Mouse (Mus musculus): ENCODE measurements around the gene Wnt2b. TPM values are rescaled to one million over a fixed set of nuclear protein-coding genes. Genes with fewer than 3 reads are reported as not detected.

Gene Wnt2b
- 10 to 100 TPM; 16.0 to 16.5 TPM for total RNA-seq (2021)
- long read RNA-seq, experiment 1, partial matches to known transcripts = 0 of 1 reads
- long read RNA-seq, experiment 1, other reads (novel, unspliced or antisense) = 1 of 1 reads
- long read RNA-seq, experiment 2 = 0 reads

- DNase-seq = peak; percentile 45 to 55
Observed at GRCm38 (mm10) chr3:104961066-104962059, at the start of gene Wnt2b. Gene Wnt2b, minus strand, starts transcription at chr3:104961921.

DNA sequence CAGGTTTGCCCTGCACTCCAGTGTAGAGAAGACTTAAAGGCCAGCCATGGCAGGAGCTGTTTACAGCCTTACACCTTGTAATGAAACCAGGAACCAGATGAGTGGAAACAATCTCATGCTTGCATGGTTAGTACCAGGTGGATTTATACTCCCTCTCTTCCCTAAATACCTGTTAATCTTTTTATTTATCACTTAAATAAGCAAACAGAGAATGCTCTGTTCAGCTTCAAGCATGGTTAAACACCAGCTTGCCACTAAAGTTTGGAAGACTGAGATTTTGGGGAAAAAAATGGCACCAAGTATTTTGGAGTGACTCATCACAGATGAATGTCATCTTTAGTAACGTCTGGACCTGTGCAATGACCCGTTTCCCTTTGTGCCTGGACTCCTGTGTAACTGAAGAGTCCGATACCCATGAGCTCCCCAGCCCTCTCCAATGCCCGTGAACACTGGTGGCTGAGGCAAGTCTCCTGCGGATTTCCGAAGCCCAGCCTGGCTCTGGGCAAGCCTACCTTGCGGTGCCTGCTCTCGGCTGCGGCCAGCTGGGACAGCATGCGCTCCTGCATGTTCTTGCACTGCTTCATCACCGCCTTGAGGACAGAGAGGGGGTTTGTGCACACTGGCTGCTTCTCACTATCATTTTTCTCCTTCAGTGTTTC is 49.1 kb upstream of the Wnt2b start:
- no peak for DNase-seq

- DNase-seq = no peak
Observed at GRCm38 (mm10) chr3:105008070-105008469, 46.3 kb upstream of the Wnt2b start.

- DNase-seq = no peak
Observed at GRCm38 (mm10) chr3:105006101-105006500, 44.4 kb upstream of the Wnt2b start.

GRCm38 (mm10) chr3:105005561-105006065 is 43.9 kb upstream of the Wnt2b start:
- no peak for DNase-seq

DNA sequence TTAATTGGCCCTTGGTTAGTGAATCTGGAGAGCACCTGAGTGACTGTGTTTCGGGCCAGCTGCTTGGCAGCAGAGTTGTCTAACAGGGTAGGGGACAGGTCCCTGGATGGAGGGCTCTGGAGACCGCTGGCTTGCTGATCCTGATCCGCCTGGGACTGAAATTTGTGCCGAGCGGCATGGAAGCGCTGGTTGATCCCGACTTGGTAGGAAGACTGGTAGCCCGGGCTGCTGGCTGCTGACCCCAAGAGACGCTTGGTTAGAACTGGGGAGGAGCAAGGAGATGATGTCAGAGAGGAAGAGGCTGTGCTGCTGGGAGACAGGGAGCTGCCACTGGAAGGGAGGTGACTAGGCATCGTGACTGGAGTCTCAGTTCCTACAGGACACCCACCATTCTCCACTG is 43.3 kb upstream of the Wnt2b start:
- no peak for DNase-seq

GRCm38 (mm10) chr3:105003960-105004463 is 42.3 kb upstream of the Wnt2b start:
- DNase-seq = no peak

DNA sequence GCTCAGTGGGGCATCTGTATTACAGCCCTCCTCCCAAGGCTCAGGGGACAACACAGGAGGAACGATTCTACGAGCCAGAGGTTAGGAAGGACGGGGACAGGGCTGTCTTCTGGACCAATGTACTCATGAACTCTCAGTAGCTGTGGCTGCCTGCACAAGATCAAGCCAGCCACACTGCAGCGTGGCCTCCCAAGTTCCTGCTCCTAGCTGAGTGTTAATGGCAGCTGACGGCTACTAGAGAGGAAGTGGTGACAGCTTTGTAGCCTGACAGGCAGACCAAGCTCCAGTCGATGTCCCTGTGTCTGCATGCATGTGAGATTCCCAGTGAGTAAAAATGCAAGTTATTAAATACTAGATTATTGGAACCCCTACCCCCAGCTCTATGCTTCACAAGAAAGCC is 39.7 kb upstream of the Wnt2b start:
- DNase-seq = no peak

DNA sequence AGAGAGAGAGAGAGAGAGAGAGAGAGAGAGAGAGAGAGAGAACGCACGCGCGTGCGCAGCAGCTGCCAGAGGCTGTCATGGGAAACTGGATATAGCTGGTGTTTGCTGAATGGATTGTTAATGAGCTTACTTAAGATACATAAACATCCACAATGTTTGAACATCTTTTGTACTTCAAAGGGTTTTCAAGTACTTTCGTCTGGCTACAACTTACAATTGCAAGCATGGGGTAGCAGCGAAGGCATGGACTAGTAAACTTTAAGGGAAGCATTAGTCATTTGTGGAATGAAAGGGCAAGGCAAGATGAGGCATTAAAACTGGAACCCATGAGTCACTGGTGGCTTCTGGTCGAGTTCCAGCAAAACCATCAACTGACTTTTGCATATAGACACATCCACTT is 38.8 kb upstream of the Wnt2b start:
- peak; percentile 74 to 77 for DNase-seq

GRCm38 (mm10) chr3:104997563-104997962 is 35.8 kb upstream of the Wnt2b start:
- DNase-seq = no peak

- no peak for DNase-seq
Observed at GRCm38 (mm10) chr3:104995707-104996106, 34.0 kb upstream of the Wnt2b start.

DNA sequence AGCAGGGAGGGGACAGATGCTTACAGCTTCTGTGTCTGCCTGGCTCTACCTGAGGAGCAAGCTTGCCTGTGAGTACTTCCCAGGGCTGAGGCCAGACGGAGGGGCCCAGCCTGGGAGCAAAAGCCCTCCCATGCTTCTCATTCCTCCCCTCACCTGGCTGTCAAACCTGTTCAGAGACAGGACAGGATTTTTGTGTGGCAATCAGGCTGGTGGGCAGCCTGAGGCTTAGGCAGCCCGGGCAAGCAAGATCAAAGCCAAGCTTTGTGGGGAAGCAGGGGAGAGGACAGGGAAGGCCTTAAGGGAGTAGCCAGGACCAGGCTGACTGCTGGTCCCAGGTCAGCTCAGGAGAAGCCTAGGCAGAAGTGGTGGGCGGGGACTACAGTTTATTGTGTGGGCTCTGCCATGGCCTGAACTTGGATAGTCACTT is 32.7 kb upstream of the Wnt2b start:
- DNase-seq = no peak

GRCm38 (mm10) chr3:104993800-104994199 is 32.1 kb upstream of the Wnt2b start:
- peak; percentile 53 to 66 for DNase-seq

- DNase-seq = peak; percentile 95
Observed at GRCm38 (mm10) chr3:104992709-104993388, 31.1 kb upstream of the Wnt2b start.

DNA sequence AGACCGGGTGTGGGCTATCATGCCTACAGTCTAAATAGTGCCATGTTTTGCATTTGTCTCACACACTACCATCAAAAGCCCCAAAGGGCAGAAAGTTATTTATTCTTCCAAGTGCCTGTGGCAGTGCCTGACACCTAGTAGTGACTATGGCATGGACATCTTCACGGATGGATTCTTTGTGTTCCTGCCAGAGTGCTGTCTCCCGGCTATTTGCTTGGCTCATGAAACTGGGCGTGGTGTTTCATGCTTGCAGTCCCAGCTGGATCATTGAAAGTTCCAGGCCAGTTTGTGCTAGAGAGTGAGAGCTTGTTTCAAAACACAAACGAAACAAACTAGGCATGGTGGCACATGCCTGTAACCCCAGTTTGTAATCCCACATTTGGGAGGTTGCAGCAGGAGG is 30.0 kb upstream of the Wnt2b start:
- no peak for DNase-seq

- DNase-seq = no peak
Observed at GRCm38 (mm10) chr3:104987884-104988283, 26.2 kb upstream of the Wnt2b start.

DNA sequence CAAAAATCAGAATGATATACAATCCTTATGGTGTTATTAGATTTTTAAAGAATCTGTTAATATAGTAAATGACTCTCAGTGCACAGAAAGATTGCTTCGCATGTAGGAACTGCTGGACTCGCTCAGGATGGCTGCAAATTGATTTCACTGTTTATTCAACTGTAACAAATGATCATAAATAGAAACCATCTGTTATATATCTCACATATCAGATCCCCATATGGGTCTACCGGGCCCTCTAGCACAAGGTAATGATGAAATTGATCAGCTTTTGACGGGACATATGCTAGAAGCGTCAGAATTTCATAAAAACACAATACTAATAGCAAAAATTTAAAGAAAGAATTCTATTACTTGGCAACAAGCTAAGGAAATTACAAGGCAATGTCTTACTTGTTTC is 18.0 kb upstream of the Wnt2b start:
- no peak for DNase-seq

DNA sequence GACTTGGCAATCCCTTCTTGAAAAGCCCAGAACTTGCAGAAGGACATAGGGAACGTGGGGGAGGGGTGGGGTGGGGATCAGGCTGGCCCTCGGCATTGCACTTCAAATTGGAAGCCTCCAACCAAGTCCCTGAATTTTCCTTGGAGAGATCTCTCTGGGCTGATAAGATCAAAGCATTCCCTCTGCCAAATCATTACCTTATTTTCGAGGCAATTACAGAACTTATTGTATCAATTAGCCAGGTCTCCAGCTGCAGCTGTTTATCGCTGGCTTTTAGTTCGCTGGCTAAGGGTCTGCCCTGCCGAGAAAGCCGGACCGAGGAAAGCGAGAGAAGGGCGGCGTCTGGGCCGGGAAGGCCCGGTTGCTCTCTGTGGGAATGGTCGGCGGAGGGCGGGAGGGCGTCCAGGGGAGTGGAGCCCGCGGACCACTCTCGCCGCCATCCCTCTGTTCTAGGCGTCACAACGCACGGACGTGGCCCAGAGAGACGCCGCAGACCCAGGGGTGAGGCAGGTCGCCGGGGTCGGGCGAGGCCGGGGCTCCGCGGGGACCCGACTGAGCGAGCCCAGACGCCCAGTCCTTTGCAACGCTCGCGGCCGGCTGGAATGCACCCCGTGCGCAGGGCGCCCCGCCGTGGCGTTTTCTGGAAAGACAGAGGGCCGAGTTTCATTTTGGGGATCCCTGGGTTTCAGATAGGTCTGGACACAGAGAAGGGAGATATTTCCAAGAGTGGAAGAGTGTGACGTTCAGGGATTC is 6.0 kb upstream of the Wnt2b start:
- DNase-seq = peak; percentile 91 to 94

GRCm38 (mm10) chr3:104965991-104966554 is 4.4 kb upstream of the Wnt2b start:
- no peak for DNase-seq

DNA sequence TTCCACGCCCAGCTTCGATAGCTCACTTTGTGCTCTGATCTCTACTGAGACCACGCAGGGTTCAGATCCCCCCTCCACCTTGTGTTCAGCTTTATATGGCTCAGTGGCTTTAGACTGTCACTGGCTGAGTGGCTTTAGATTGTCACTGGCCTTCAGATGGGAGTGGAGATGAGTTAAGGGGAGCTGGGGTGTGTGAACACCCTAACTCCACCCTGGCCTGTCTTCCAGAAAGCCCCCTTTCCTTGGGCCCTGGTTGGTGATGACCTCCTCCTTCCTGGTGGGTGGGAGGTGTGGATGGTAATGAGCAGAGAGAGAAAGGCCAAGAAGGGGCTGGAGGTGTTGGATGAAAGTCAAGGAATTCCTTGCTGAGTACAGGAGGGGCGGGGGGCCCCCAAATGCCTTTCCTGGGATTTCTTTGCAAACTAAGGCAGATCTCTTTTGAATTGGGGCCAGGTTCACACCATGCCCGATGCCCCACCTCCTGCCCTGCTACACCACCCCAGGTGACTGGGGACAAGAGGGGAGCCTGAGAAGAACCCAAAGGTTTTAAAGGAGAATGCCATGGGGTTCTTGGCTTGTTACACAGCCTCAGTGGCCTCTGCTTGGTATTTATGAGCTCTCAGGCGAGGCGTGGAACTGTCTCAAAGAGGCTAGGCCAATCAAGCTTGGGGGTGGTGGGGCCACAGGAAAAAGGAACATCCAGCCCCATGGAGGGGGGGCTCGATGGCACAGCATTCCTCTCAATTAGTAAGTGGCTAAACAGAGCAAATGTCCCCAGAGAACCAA is 3.5 kb upstream of the Wnt2b start:
- no peak for DNase-seq
